Mouse (Mus musculus): ENCODE data around the gene Ddit4. TPM values are rescaled to one million over a fixed set of nuclear protein-coding genes. Genes with fewer than 3 reads are reported as not detected.

Ddit4 gene
- polyA plus RNA-seq, 1 experiment: 0.06 TPM

- Histone ChIP-seq H3K9me3 (ENCODE audit: control insufficient read depth, low read length) (no peaks in the 10 kb centered on the region), H3K4me1 (ENCODE audit: control insufficient read depth) (peaks cover 32% of the 10 kb centered on the region), H3K4me3 (replicated peaks) (no peak overlapping the region), H3K27me3 (ENCODE audit: control insufficient read depth) (peaks cover 66% of the 10 kb centered on the region), H3K36me3 (ENCODE audit: control insufficient read depth) (no peaks in the 10 kb centered on the region)
- TF ChIP-seq GATA1 (IDR thresholded peaks at IDR 0.05; ENCODE audit: low read length) (no peak), TAL1 (IDR thresholded peaks at IDR 0.05; ENCODE audit: low read length) (no peak)
Measured at GRCm38 (mm10) chr10:59947296-59948073, 4.1 kb downstream of the Ddit4 start.

GRCm38 (mm10) chr10:59946362-59946761 is 5.3 kb downstream of the Ddit4 start:
- H3K9me3 ChIP-seq (ENCODE audit: control insufficient read depth, low read length): no peaks in the 10 kb centered on the region
- peaks cover 21% of the 10 kb centered on the region for H3K4me1 ChIP-seq (ENCODE audit: control insufficient read depth)
- no peaks in the 10 kb centered on the region for H3K36me3 ChIP-seq (ENCODE audit: control insufficient read depth)
- peaks cover 63% of the 10 kb centered on the region for H3K27me3 ChIP-seq (ENCODE audit: control insufficient read depth)
- TF ChIP-seq GATA1 (IDR thresholded peaks at IDR 0.05; ENCODE audit: low read length) (no peak), TAL1 (IDR thresholded peaks at IDR 0.05; ENCODE audit: low read length) (no peak)
- no peak overlapping the region for H3K4me3 ChIP-seq (replicated peaks)

- Histone ChIP-seq H3K4me3 (replicated peaks) (no peak overlapping the region), H3K27me3 (ENCODE audit: control insufficient read depth) (peaks cover 57% of the 10 kb centered on the region), H3K9me3 (ENCODE audit: control insufficient read depth, low read length) (no peaks in the 10 kb centered on the region), H3K36me3 (ENCODE audit: control insufficient read depth) (no peaks in the 10 kb centered on the region), H3K4me1 (ENCODE audit: control insufficient read depth) (peaks cover 12% of the 10 kb centered on the region)
- TF ChIP-seq GATA1 (IDR thresholded peaks at IDR 0.05; ENCODE audit: low read length) (no peak), TAL1 (IDR thresholded peaks at IDR 0.05; ENCODE audit: low read length) (no peak)
Measured at GRCm38 (mm10) chr10:59945416-59945815, 6.2 kb downstream of the Ddit4 start.

- H3K9me3 ChIP-seq (ENCODE audit: control insufficient read depth, low read length): no peaks in the 10 kb centered on the region
- H3K4me1 ChIP-seq (ENCODE audit: control insufficient read depth): peaks cover 12% of the 10 kb centered on the region
- H3K4me3 ChIP-seq (replicated peaks): no peak overlapping the region
- no peaks in the 10 kb centered on the region for H3K36me3 ChIP-seq (ENCODE audit: control insufficient read depth)
- H3K27me3 ChIP-seq (ENCODE audit: control insufficient read depth): peaks cover 40% of the 10 kb centered on the region
- TF ChIP-seq TAL1 (IDR thresholded peaks at IDR 0.05; ENCODE audit: low read length) (no peak), GATA1 (IDR thresholded peaks at IDR 0.05; ENCODE audit: low read length) (no peak)
Measured at GRCm38 (mm10) chr10:59943421-59943989, 8.1 kb downstream of the Ddit4 start.

GRCm38 (mm10) chr10:59942847-59943420 is 8.7 kb downstream of the Ddit4 start:
- Histone ChIP-seq H3K36me3 (ENCODE audit: control insufficient read depth) (no peaks in the 10 kb centered on the region), H3K4me1 (ENCODE audit: control insufficient read depth) (peaks cover 12% of the 10 kb centered on the region), H3K9me3 (ENCODE audit: control insufficient read depth, low read length) (no peaks in the 10 kb centered on the region), H3K27me3 (ENCODE audit: control insufficient read depth) (peaks cover 35% of the 10 kb centered on the region), H3K4me3 (replicated peaks) (no peak overlapping the region)
- no peak for TF ChIP-seq GATA1 (IDR thresholded peaks at IDR 0.05; ENCODE audit: low read length)
- no peak for TF ChIP-seq TAL1 (IDR thresholded peaks at IDR 0.05; ENCODE audit: low read length)

- Histone ChIP-seq H3K27me3 (ENCODE audit: control insufficient read depth) (peaks cover 30% of the 10 kb centered on the region), H3K36me3 (ENCODE audit: control insufficient read depth) (no peaks in the 10 kb centered on the region), H3K4me1 (ENCODE audit: control insufficient read depth) (peaks cover 12% of the 10 kb centered on the region), H3K9me3 (ENCODE audit: control insufficient read depth, low read length) (no peaks in the 10 kb centered on the region), H3K4me3 (replicated peaks) (no peak overlapping the region)
- no peak for TF ChIP-seq TAL1 (IDR thresholded peaks at IDR 0.05; ENCODE audit: low read length)
- no peak for TF ChIP-seq GATA1 (IDR thresholded peaks at IDR 0.05; ENCODE audit: low read length)
Measured at GRCm38 (mm10) chr10:59942281-59942846, 9.3 kb downstream of the Ddit4 start.

- TF ChIP-seq TAL1 (IDR thresholded peaks at IDR 0.05; ENCODE audit: low read length): no peak
- TF ChIP-seq GATA1 (IDR thresholded peaks at IDR 0.05; ENCODE audit: low read length): no peak
- H3K4me1 ChIP-seq (ENCODE audit: control insufficient read depth): peaks cover 12% of the 10 kb centered on the region
- H3K27me3 ChIP-seq (ENCODE audit: control insufficient read depth): peaks cover 29% of the 10 kb centered on the region
- H3K9me3 ChIP-seq (ENCODE audit: control insufficient read depth, low read length): no peaks in the 10 kb centered on the region
- H3K36me3 ChIP-seq (ENCODE audit: control insufficient read depth): no peaks in the 10 kb centered on the region
- H3K4me3 ChIP-seq (replicated peaks): no peak overlapping the region
Measured at GRCm38 (mm10) chr10:59939081-59939480, 12.6 kb downstream of the Ddit4 start.

GRCm38 (mm10) chr10:59938662-59939061 is 13.0 kb downstream of the Ddit4 start:
- H3K27me3 ChIP-seq (ENCODE audit: control insufficient read depth): peaks cover 25% of the 10 kb centered on the region
- no peaks in the 10 kb centered on the region for H3K36me3 ChIP-seq (ENCODE audit: control insufficient read depth)
- H3K4me3 ChIP-seq (replicated peaks): no peak overlapping the region
- H3K4me1 ChIP-seq (ENCODE audit: control insufficient read depth): peaks cover 10% of the 10 kb centered on the region
- TF ChIP-seq TAL1 (IDR thresholded peaks at IDR 0.05; ENCODE audit: low read length) (no peak), GATA1 (IDR thresholded peaks at IDR 0.05; ENCODE audit: low read length) (no peak)
- no peaks in the 10 kb centered on the region for H3K9me3 ChIP-seq (ENCODE audit: control insufficient read depth, low read length)

Measured in erythroblast, embryonic 14.5 days (primary cell).